Mouse (Mus musculus): Measurements from ENCODE around the gene Capn8. TPM values are rescaled to one million over a fixed set of nuclear protein-coding genes. Genes with fewer than 3 reads are reported as not detected.

The Capn8 gene
- 0.29 TPM in 1 of 2 replicates, not detected in the other for polyA plus RNA-seq (2015; fragmentation: Nextera tagmentation; extraction: Ambion mirVana)

GRCm38 (mm10) chr1:182564408-182565120, at the start of gene Capn8:
Gene Capn8, plus strand, starts transcription at chr1:182565007.
- H3K27ac ChIP-seq (replicated peaks) = no peak within 1 kb of the TSS
- H3K4me1 ChIP-seq (replicated peaks) = peaks cover 26% of the 10 kb centered on the region
- no peak within 1 kb of the TSS for H3K9ac ChIP-seq
- ATAC-seq (ENCODE audit: low read depth) = no peak
- H3K4me3 ChIP-seq = no peak within 1 kb of the TSS
- H3K36me3 ChIP-seq = no peaks in the 10 kb centered on the region
- H3K27me3 ChIP-seq = no peaks in the 10 kb centered on the region
- 77% methylated on average over 5 of the region's 5 CpGs for WGBS
- H3K9me3 ChIP-seq = no peaks in the 10 kb centered on the region
- H3K4me2 ChIP-seq = no peak within 1 kb of the TSS

GRCm38 (mm10) chr1:182516758-182517676, 47.8 kb upstream of the Capn8 start, which contains the start of gene Capn2:
Gene Capn2, minus strand, starts transcription at chr1:182517608.
- Histone ChIP-seq H3K9me3 (no peaks in the 10 kb centered on the region), H3K27ac (replicated peaks) (peak within 1 kb of the TSS; percentile 89), H3K4me2 (peak within 1 kb of the TSS; percentile 86), H3K4me1 (replicated peaks) (peaks cover 42% of the 10 kb centered on the region), H3K36me3 (peaks cover 4% of the 10 kb centered on the region), H3K4me3 (peak within 1 kb of the TSS; percentile 82), H3K27me3 (peaks cover 9% of the 10 kb centered on the region; the same call in 1 of the 2 replicates), H3K9ac (peak within 1 kb of the TSS; percentile 96)
- WGBS = under 1% methylated on average over 84 of the region's 84 CpGs
- peak; percentile 97 for ATAC-seq (ENCODE audit: low read depth)

GRCm38 (mm10) chr1:182517677-182518011, 47.2 kb upstream of the Capn8 start:
- WGBS = 0% methylated on average over 10 of the region's 10 CpGs
- Histone ChIP-seq H3K27me3 (peaks cover 9% of the 10 kb centered on the region; the same call in 1 of the 2 replicates), H3K4me3 (peak overlapping the region; percentile 82), H3K27ac (replicated peaks) (peak overlapping the region; percentile 89; the same call in 1 of the 2 replicates), H3K9ac (peak overlapping the region; percentile 96), H3K36me3 (no peaks in the 10 kb centered on the region), H3K4me1 (replicated peaks) (peaks cover 42% of the 10 kb centered on the region), H3K9me3 (no peaks in the 10 kb centered on the region), H3K4me2 (peak overlapping the region; percentile 86)
- ATAC-seq (ENCODE audit: low read depth) = no peak; the same call in 1 of the 2 replicates

- ATAC-seq (ENCODE audit: low read depth) = no peak
- Histone ChIP-seq H3K9me3 (no peaks in the 10 kb centered on the region), H3K27me3 (peaks cover 9% of the 10 kb centered on the region; the same call in 1 of the 2 replicates), H3K9ac (no peak overlapping the region), H3K4me2 (no peak overlapping the region), H3K27ac (replicated peaks) (no peak overlapping the region), H3K4me1 (replicated peaks) (peaks cover 42% of the 10 kb centered on the region), H3K36me3 (no peaks in the 10 kb centered on the region), H3K4me3 (no peak overlapping the region)
- WGBS = 53% methylated on average over 10 of the region's 10 CpGs
Measured at GRCm38 (mm10) chr1:182518143-182518680, 46.6 kb upstream of the Capn8 start.

- Histone ChIP-seq H3K9me3 (no peaks in the 10 kb centered on the region), H3K4me2 (no peak overlapping the region), H3K4me3 (no peak overlapping the region), H3K27me3 (peaks cover 9% of the 10 kb centered on the region; the same call in 1 of the 2 replicates), H3K9ac (no peak overlapping the region), H3K4me1 (replicated peaks) (peaks cover 42% of the 10 kb centered on the region), H3K36me3 (no peaks in the 10 kb centered on the region), H3K27ac (replicated peaks) (no peak overlapping the region)
- WGBS = 88% methylated on average over 6 of the region's 6 CpGs
- no peak for ATAC-seq (ENCODE audit: low read depth)
Measured at GRCm38 (mm10) chr1:182518811-182519210, 46.0 kb upstream of the Capn8 start.

GRCm38 (mm10) chr1:182519341-182519740, 45.5 kb upstream of the Capn8 start:
- Histone ChIP-seq H3K36me3 (no peaks in the 10 kb centered on the region), H3K9ac (no peak overlapping the region), H3K27ac (replicated peaks) (no peak overlapping the region), H3K4me3 (no peak overlapping the region), H3K4me2 (no peak overlapping the region), H3K4me1 (replicated peaks) (peaks cover 38% of the 10 kb centered on the region), H3K9me3 (no peaks in the 10 kb centered on the region), H3K27me3 (peaks cover 9% of the 10 kb centered on the region; the same call in 1 of the 2 replicates)
- 82% methylated on average over 5 of the region's 5 CpGs for WGBS
- ATAC-seq (ENCODE audit: low read depth) = no peak

GRCm38 (mm10) chr1:182520091-182520937, 44.5 kb upstream of the Capn8 start:
- H3K4me3 ChIP-seq = no peak overlapping the region
- no peak for ATAC-seq (ENCODE audit: low read depth)
- no peak overlapping the region for H3K9ac ChIP-seq
- no peak overlapping the region for H3K27ac ChIP-seq (replicated peaks)
- H3K4me1 ChIP-seq (replicated peaks) = peaks cover 28% of the 10 kb centered on the region
- H3K4me2 ChIP-seq = no peak overlapping the region
- H3K27me3 ChIP-seq = peaks cover 9% of the 10 kb centered on the region; the same call in 1 of the 2 replicates
- no peaks in the 10 kb centered on the region for H3K36me3 ChIP-seq
- 34% methylated on average over 14 of the region's 14 CpGs for WGBS
- no peaks in the 10 kb centered on the region for H3K9me3 ChIP-seq

- ATAC-seq (ENCODE audit: low read depth) = no peak
- Histone ChIP-seq H3K9me3 (no peaks in the 10 kb centered on the region), H3K4me3 (no peak overlapping the region), H3K36me3 (no peaks in the 10 kb centered on the region), H3K4me2 (no peak overlapping the region), H3K27me3 (peaks cover 9% of the 10 kb centered on the region; the same call in 1 of the 2 replicates), H3K27ac (replicated peaks) (no peak overlapping the region), H3K4me1 (replicated peaks) (peaks cover 21% of the 10 kb centered on the region), H3K9ac (no peak overlapping the region)
- WGBS = 71% methylated on average over 8 of the region's 8 CpGs
Measured at GRCm38 (mm10) chr1:182520938-182521500, 43.8 kb upstream of the Capn8 start.

- H3K4me3 ChIP-seq = no peak overlapping the region
- H3K27ac ChIP-seq (replicated peaks) = no peak overlapping the region
- no peak overlapping the region for H3K4me2 ChIP-seq
- no peak overlapping the region for H3K9ac ChIP-seq
- peaks cover 19% of the 10 kb centered on the region for H3K4me1 ChIP-seq (replicated peaks)
- 80% methylated on average over 5 of the region's 5 CpGs for WGBS
- no peak for ATAC-seq (ENCODE audit: low read depth)
- H3K36me3 ChIP-seq = no peaks in the 10 kb centered on the region
- no peaks in the 10 kb centered on the region for H3K9me3 ChIP-seq
- peaks cover 17% of the 10 kb centered on the region; the same call in 1 of the 2 replicates for H3K27me3 ChIP-seq
Measured at GRCm38 (mm10) chr1:182522961-182523360, 41.8 kb upstream of the Capn8 start.

- no peak overlapping the region for H3K9ac ChIP-seq
Measured at GRCm38 (mm10) chr1:182523692-182524091, 41.1 kb upstream of the Capn8 start.

GRCm38 (mm10) chr1:182525601-182526000, 39.2 kb upstream of the Capn8 start:
- peaks cover 14% of the 10 kb centered on the region; the same call in 1 of the 2 replicates for H3K27me3 ChIP-seq
- ATAC-seq (ENCODE audit: low read depth) = no peak
- H3K27ac ChIP-seq (replicated peaks) = no peak overlapping the region
- H3K4me1 ChIP-seq (replicated peaks) = peaks cover 18% of the 10 kb centered on the region
- no peaks in the 10 kb centered on the region for H3K36me3 ChIP-seq
- H3K4me3 ChIP-seq = no peak overlapping the region
- no peak overlapping the region for H3K4me2 ChIP-seq
- H3K9ac ChIP-seq = no peak overlapping the region
- H3K9me3 ChIP-seq = no peaks in the 10 kb centered on the region
- WGBS = 89% methylated on average over 3 of the region's 3 CpGs

More at GRCm38 (mm10) chr1:182523692-182524091, 41.1 kb upstream of the Capn8 start:
- H3K4me3 ChIP-seq = no peak overlapping the region
- H3K4me2 ChIP-seq = no peak overlapping the region
- ATAC-seq (ENCODE audit: low read depth) = no peak
- no peak overlapping the region for H3K27ac ChIP-seq (replicated peaks)
- 88% methylated on average over 3 of the region's 3 CpGs for WGBS
- no peaks in the 10 kb centered on the region for H3K9me3 ChIP-seq
- peaks cover 14% of the 10 kb centered on the region; the same call in 1 of the 2 replicates for H3K27me3 ChIP-seq
- no peaks in the 10 kb centered on the region for H3K36me3 ChIP-seq
- peaks cover 22% of the 10 kb centered on the region for H3K4me1 ChIP-seq (replicated peaks)

All from neural tube, embryonic 13.5 days (tissue).